Mouse (Mus musculus) heart, adult 2 months (tissue): ENCODE results near the gene Gdpd2. TPM values are rescaled to one million over a fixed set of nuclear protein-coding genes. Genes with fewer than 3 reads are reported as not detected.

Experiments used
- DNase-seq, 2 experiments: peaks; one replicate each; pipeline ENCODE4 v3.0.0; 2021
- H3K27ac ChIP-seq: fragments of 200-600 bp; 2 replicates; pipeline ENCODE4 v1.8.1; 2022
- H3K27me3 ChIP-seq: fragments of 200-500 bp; 2 replicates; pipeline ENCODE4 v1.6.1; 2012; ENCODE audit warnings: mild to moderate bottlenecking, low read length, inconsistent platforms, mixed read lengths; ENCODE audit not compliant: control insufficient read depth, insufficient read depth
- H3K36me3 ChIP-seq: fragments of 200-500 bp; 2 replicates; pipeline ENCODE4 v1.6.1; 2012; ENCODE audit warnings: low read length, inconsistent platforms; ENCODE audit not compliant: control insufficient read depth, insufficient read depth
- H3K4me1 ChIP-seq: fragments of 200-500 bp; 2 replicates; pipeline ENCODE4 v1.6.1; 2011; ENCODE audit warnings: low read length; ENCODE audit not compliant: control insufficient read depth, insufficient read depth
- H3K4me3 ChIP-seq: fragments of 200-600 bp; 2 replicates; pipeline ENCODE4 v1.8.1; 2022
- H3K79me2 ChIP-seq: fragments of 200-500 bp; replicated peaks from 2 replicates; pipeline ENCODE4 v1.6.1; 2012; ENCODE audit warnings: mild to moderate bottlenecking, inconsistent platforms, low read length, moderate library complexity, mixed read lengths; ENCODE audit not compliant: control insufficient read depth, insufficient read depth
- H3K9ac ChIP-seq: fragments of 200-500 bp; 2 replicates; pipeline ENCODE4 v1.6.1; 2012; ENCODE audit warnings: low read depth, mild to moderate bottlenecking, control low read depth, inconsistent platforms, low read length, mixed read lengths
- CTCF ChIP-seq: fragments of 200-600 bp; IDR thresholded peaks from 2 replicates; pipeline ENCODE4 v1.8.1; 2022; ENCODE audit warnings: antibody characterized with exemption, mild to moderate bottlenecking, moderate library complexity
- EP300 ChIP-seq: fragments of 200-500 bp; IDR thresholded peaks from 2 replicates; pipeline ENCODE4 v1.6.1; 2011; ENCODE audit warnings: low read depth, low read length, control low read depth; ENCODE audit not compliant: insufficient read depth
- POLR2A ChIP-seq: fragments of 200-500 bp; IDR thresholded peaks from 2 replicates; pipeline ENCODE4 v1.6.1; 2011; ENCODE audit warnings: mild to moderate bottlenecking, low read depth, low read length, control low read depth; ENCODE audit not compliant: insufficient read depth
- WGBS: fragments of 180-500 bp; shearing (Covaris S2); methylation state at CpG from one replicate; pipeline ENCODE4 v1.1.7; 2018; 5-methylcytosine and 5-hydroxymethylcytosine counted together
- intact Hi-C: fragments of 180-260 bp; cut with DNase I; formaldehyde crosslinking; loops from one replicate; pipeline ENCODE4 v1.15.1; 2025
- polyA plus RNA-seq: library from polyadenylated mRNA; depleted of rRNA; stranded (reverse); fragments of >200 nt; gene quantifications from 2 replicates; pipeline ENCODE4 v1.2.3, GENCODE M21; 2012; rRNA removed
- total RNA-seq, 2 experiments: library from RNA; stranded (reverse); gene quantifications; 2 replicates each; pipeline ENCODE4 v1.2.3; 2021

Gene Gdpd2
- total and polyA plus RNA-seq, 3 experiments: 0.68 TPM; not detected in 2

DNA sequence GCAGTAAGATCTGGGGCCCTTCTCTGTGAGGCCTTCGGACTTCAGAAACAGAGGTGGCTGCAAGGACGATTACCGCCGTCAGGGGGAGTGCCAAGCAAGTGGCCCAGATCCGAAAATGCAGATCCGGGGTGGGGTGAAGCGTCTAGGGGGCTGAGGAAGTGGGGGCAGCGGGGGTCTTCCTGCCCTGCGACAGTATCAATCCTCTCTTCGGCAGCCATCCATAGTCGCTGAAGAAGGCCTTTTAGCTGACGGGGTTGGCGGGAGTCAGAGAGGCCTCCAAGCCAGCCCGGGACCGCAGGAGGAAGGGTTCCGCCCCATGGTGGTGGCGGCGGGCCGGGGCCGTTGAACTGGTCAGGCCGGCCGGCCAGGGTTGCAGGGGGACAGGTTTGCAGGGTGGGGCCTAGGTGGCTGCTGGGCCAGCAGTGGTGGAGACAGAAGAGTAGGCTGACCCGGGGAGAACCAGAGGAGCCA lies 44.7 kb downstream of the Gdpd2 start:
- 15% methylated on average over 23 of the region's 23 CpGs for WGBS
- H3K4me3 ChIP-seq: peak overlapping the region; percentile 52
- H3K27me3 ChIP-seq: no peaks in the 10 kb centered on the region
- DNase-seq: peak; percentile 75 to 79
- no peaks in the 10 kb centered on the region; the same call in none of the 2 replicates for H3K4me1 ChIP-seq
- intact Hi-C loops: no loop called here
- peak overlapping the region; percentile 52; the same call in 1 of the 2 replicates for H3K27ac ChIP-seq
- no peaks in the 10 kb centered on the region for H3K36me3 ChIP-seq
- no peaks in the 10 kb centered on the region for H3K79me2 ChIP-seq
- H3K9ac ChIP-seq: peak overlapping the region; percentile 86
- no peak for TF ChIP-seq POLR2A
- TF ChIP-seq EP300: no peak
- peak; percentile 72 for TF ChIP-seq CTCF

DNA sequence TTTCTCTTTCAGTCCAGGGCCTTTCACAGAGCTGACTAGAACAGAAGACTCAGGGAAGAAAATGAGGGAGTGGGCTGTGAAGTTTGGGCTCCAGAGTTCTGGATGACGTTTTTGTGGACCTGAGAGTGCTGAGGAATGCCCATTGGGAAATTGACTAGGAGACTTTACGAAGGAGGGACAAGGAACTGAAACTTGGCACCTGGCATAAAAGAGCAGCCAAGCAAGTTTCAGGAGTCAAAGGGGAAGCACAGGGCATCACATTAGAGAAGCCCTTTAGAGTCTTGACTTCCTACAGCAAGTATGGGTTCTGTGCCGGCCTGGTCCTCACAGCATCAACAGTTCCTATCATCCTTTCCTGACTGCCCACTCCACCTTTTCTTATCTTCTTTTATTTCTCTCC lies 45.7 kb downstream of the Gdpd2 start:
- DNase-seq: no peak
- H3K36me3 ChIP-seq: no peaks in the 10 kb centered on the region
- no peak for TF ChIP-seq POLR2A
- no peak for TF ChIP-seq EP300
- no peak for TF ChIP-seq CTCF
- intact Hi-C loops: no loop called here
- H3K4me3 ChIP-seq: no peak overlapping the region
- H3K79me2 ChIP-seq: no peaks in the 10 kb centered on the region
- 85% methylated on average over 3 of the region's 3 CpGs for WGBS
- H3K27me3 ChIP-seq: no peaks in the 10 kb centered on the region
- no peak overlapping the region for H3K9ac ChIP-seq
- no peak overlapping the region for H3K27ac ChIP-seq
- H3K4me1 ChIP-seq: no peaks in the 10 kb centered on the region; the same call in none of the 2 replicates

DNA sequence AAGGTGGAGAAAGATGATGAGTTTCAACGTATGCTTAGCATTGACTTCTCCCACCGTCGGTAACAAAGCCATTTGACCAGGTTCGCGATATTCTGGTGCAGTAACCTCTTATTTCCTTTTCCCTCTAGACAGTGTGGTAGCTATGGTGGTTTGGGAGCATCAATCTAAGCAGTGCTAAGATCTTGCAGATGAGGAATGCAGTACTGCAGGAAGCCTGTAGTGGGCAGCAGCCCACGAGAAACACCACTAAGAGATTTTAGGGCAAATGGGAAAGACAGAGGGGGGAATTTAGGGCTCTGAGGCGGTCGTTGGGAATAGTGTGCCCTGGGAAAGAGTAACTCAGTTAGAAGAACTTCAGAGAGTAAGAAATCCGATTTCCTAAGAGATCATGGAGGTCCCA lies 46.8 kb downstream of the Gdpd2 start:
- WGBS: 20% methylated on average over 9 of the region's 9 CpGs

DNA sequence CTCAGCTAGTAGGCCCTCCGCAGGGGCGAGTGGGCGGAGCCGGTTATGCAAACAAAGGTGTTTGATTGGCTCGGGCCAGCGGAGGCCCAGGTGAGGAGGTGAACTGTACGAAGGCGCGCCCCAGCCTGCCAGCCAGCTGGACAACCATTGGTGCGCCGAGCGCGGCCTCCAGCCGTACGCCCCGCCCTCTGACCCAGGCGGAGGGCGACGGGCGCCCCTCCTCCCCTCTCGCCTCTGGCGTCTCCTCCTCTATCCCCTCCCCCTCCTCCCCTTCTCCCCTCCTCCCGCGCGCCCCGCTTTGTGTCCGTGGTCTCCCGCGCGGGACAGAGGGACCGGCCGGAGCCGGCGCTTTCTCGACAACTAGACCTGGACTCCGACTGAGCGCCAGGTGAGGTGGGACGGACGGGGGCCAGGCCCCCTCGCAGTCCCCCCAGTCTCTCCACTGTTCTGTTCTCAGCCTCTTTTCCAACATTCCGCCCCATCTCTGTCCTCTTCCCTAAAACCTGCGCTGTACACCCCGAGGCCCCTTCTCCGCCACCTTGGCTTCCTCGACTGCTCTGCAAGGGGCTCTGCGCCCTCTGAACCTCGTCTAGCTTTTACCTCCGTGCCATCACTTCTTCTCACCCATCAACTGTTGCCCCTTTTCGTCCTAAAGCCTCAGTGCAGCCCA lies 47.4 kb downstream of the Gdpd2 start:
- 19% methylated on average over 28 of the region's 49 CpGs for WGBS
- no peaks in the 10 kb centered on the region for H3K27me3 ChIP-seq
- no peaks in the 10 kb centered on the region for H3K79me2 ChIP-seq
- peak; percentile 75 to 81 for DNase-seq
- peak overlapping the region; percentile 77 for H3K9ac ChIP-seq
- no peak for TF ChIP-seq POLR2A
- TF ChIP-seq CTCF: no peak
- TF ChIP-seq EP300: no peak
- peak overlapping the region; percentile 74 for H3K27ac ChIP-seq
- peak overlapping the region; percentile 48 for H3K4me3 ChIP-seq
- intact Hi-C loops: no loop called here
- no peaks in the 10 kb centered on the region; the same call in none of the 2 replicates for H3K4me1 ChIP-seq
- H3K36me3 ChIP-seq: no peaks in the 10 kb centered on the region

More for the DNA sequence above, 46.8 kb downstream of the Gdpd2 start:
- TF ChIP-seq EP300 (no peak), CTCF (peak; percentile 90)
- DNase-seq: peak; percentile 42 to 64
- H3K4me3 ChIP-seq: peak overlapping the region; percentile 48
- peak overlapping the region; percentile 74 for H3K27ac ChIP-seq
- H3K36me3 ChIP-seq: no peaks in the 10 kb centered on the region
- intact Hi-C loops: no loop called here
- H3K79me2 ChIP-seq: no peaks in the 10 kb centered on the region
- H3K27me3 ChIP-seq: no peaks in the 10 kb centered on the region
- H3K4me1 ChIP-seq: no peaks in the 10 kb centered on the region; the same call in none of the 2 replicates
- no peak overlapping the region for H3K9ac ChIP-seq

DNA sequence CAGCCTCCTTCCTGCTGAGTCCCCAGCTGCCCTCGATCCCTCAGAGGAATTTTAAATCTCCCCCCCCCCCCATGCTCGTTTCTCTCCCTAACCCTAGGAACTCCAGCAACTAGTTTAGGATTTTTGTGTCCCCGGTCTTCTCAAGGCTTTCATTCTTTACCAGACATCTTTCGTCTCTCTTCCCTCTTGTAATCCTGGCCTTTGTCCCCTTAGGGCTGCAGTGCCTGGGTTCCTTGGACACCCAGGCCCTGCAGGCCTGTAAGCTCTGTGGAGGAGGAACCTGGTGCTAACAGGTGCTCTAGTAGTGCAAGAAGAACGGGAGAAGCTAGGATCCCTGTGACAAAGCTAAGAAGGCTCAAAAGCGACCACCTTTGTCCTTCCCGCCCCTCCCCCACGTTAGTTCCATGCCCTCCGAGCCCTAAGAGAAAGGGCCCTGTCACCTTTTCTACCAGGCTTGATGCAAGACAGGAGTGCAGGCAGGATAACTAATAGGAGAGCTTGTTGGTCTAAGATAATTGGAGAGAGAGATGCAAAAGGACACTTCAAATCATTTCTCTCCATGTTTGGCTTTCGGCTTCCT lies 48.1 kb downstream of the Gdpd2 start:
- no peaks in the 10 kb centered on the region for H3K36me3 ChIP-seq
- H3K79me2 ChIP-seq: no peaks in the 10 kb centered on the region
- no peak for DNase-seq
- H3K4me3 ChIP-seq: peak overlapping the region; percentile 48
- 39% methylated on average over 10 of the region's 10 CpGs for WGBS
- peak overlapping the region; percentile 77 for H3K9ac ChIP-seq
- TF ChIP-seq POLR2A (no peak), EP300 (no peak), CTCF (no peak)
- no peaks in the 10 kb centered on the region for H3K27me3 ChIP-seq
- H3K4me1 ChIP-seq: no peaks in the 10 kb centered on the region; the same call in none of the 2 replicates
- intact Hi-C loops: no loop called here
- H3K27ac ChIP-seq: peak overlapping the region; percentile 74

DNA sequence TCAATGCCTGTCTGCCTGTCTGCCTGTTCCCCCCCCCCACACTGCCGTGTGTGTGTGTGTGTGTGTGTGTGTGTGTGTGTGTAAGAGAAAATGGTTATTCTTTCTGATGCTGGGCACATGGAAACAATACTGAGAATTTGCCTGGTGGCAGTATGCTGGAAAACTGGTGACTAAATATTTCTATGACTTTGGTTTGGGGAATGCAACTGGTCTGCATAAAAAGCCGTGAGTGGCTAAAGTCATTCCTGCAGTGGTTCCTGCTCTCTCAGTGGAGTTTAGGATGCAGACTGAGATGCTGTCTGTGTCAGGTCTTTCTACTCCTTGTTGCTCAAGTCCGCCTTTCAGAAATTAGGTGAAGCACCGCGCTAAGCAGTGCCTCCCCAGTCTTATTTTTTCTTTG lies 48.7 kb downstream of the Gdpd2 start:
- no peak overlapping the region for H3K27ac ChIP-seq

More for the DNA sequence above, 48.7 kb downstream of the Gdpd2 start:
- intact Hi-C loops: no loop called here
- H3K4me1 ChIP-seq: no peaks in the 10 kb centered on the region; the same call in none of the 2 replicates
- H3K79me2 ChIP-seq: no peaks in the 10 kb centered on the region
- H3K9ac ChIP-seq: no peak overlapping the region
- no peaks in the 10 kb centered on the region for H3K27me3 ChIP-seq
- H3K36me3 ChIP-seq: no peaks in the 10 kb centered on the region
- no peak for DNase-seq
- 53% methylated on average over 5 of the region's 5 CpGs for WGBS
- no peak for TF ChIP-seq EP300
- no peak for TF ChIP-seq CTCF
- TF ChIP-seq POLR2A: no peak
- no peak overlapping the region for H3K4me3 ChIP-seq

Other genes with a start within 250 kb of the Gdpd2 start
- 10 to 100 TPM; 34.9 to 41.9 TPM for gene Igbp1, start 235.6 kb upstream of the Gdpd2 start, total RNA-seq
- gene Igbp1, start 235.6 kb upstream of the Gdpd2 start, polyA plus RNA-seq: 18.7 and 33.8 TPM in 2 replicates
- gene Dgat2l6, start 205.0 kb upstream of the Gdpd2 start, total RNA-seq: not detected
- not detected in 2 replicates for gene Dgat2l6, start 205.0 kb upstream of the Gdpd2 start, polyA plus RNA-seq
- not detected for gene Awat1, start 157.6 kb upstream of the Gdpd2 start, total RNA-seq
- not detected in 2 replicates for gene Awat1, start 157.6 kb upstream of the Gdpd2 start, polyA plus RNA-seq
- gene P2ry4, start 135.0 kb upstream of the Gdpd2 start, total RNA-seq: not detected
- not detected in 2 replicates for gene P2ry4, start 135.0 kb upstream of the Gdpd2 start, polyA plus RNA-seq
- gene Arr3, start 124.4 kb upstream of the Gdpd2 start, total RNA-seq: not detected
- gene Arr3, start 124.4 kb upstream of the Gdpd2 start, polyA plus RNA-seq: not detected in 2 replicates
- gene Kif4, start 104.1 kb upstream of the Gdpd2 start, total RNA-seq: under 1 TPM; 0.23 to 0.45 TPM
- gene Kif4, start 104.1 kb upstream of the Gdpd2 start, polyA plus RNA-seq: 0.16 and 0.18 TPM in 2 replicates
- gene Pdzd11, start 103.3 kb upstream of the Gdpd2 start, total RNA-seq: 10 to 100 TPM; 21.4 to 26.2 TPM
- gene Pdzd11, start 103.3 kb upstream of the Gdpd2 start, polyA plus RNA-seq: 18.3 and 29.1 TPM in 2 replicates
- 1 to 10 TPM; 2.6 to 2.7 TPM for gene Dlg3, start 37.8 kb downstream of the Gdpd2 start, total RNA-seq
- 3.0 and 5.8 TPM in 2 replicates for gene Dlg3, start 37.8 kb downstream of the Gdpd2 start, polyA plus RNA-seq